Mouse (Mus musculus): ENCODE measurements around the gene Chrna1.

GRCm38 (mm10) chr2:73562656-73563055, 17.5 kb downstream of the Chrna1 start:
- TF ChIP-seq CTCF (IDR thresholded peaks at IDR 0.05; ENCODE audit: extremely low read depth, insufficient read depth, low read length): no peak
- TF ChIP-seq POLR2A (IDR thresholded peaks at IDR 0.05; ENCODE audit: extremely low read depth, insufficient read depth, low read length): no peak

All from cortical plate, adult 2 months (tissue).